Mouse (Mus musculus): ENCODE results near the gene Senp2. TPM values are rescaled to one million over a fixed set of nuclear protein-coding genes. Genes with fewer than 3 reads are reported as not detected.

The Senp2 gene
- polyA plus RNA-seq, 1 experiment from 2014 or later: 47.7 TPM

DNA sequence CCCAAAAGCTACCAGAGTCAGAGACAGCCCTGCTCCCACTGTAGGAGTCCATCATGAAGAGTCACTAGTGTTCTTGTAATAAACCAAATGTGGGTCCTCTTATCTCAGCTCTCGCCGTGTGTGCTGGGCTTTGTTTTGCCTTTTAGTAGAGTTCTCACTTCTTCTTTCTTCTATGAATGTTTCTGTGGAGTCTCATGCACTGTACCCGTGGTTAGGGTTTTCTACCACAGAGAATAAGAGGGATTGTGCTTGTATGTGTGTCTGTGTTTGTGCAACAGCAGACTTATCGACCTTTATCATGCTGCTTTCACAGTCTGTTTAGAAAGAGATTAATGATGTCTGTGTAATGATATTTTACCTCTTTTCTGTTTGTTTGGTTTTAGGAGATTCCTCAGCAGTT is 34.5 kb downstream of the Senp2 start:
- Histone ChIP-seq H3K36me3 (ENCODE audit: control insufficient read depth, insufficient read depth, low read length) (peaks cover 21% of the 10 kb centered on the region), H3K9ac (ENCODE audit: low read depth, low read length) (no peak overlapping the region), H3K27ac (ENCODE audit: low read length) (no peak overlapping the region), H3K9me3 (replicated peaks; ENCODE audit: control insufficient read depth, low read length, poor library complexity, severe bottlenecking) (no peaks in the 10 kb centered on the region), H3K4me2 (ENCODE audit: low read length) (no peak overlapping the region), H3K27me3 (ENCODE audit: control insufficient read depth, insufficient read depth, low read depth, low read length) (no peaks in the 10 kb centered on the region), H3K4me1 (ENCODE audit: control insufficient read depth, insufficient read depth, low read length) (no peaks in the 10 kb centered on the region), H3K4me3 (ENCODE audit: low read depth, low read length) (no peak overlapping the region)
- 93% methylated on average over 4 of the region's 4 CpGs for WGBS
- no peak for ATAC-seq

DNA sequence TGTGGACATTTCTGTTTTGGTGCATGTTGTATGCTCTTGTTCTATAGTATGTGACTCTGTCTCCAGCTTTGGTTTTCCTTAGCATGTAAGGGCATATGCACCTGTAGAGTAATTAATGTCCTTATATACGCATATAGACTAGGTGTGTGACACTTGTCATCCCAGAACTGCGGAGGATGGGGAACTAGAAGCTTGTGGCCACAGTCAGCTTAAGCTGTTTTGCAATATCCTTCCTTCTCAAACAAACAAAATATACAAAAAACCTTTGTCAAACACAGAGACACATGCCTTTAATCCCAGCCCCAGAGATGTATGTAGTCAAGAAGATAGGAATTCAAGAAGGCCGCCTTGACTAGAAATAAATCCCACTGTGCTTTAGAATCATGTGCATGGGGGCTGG is 36.6 kb downstream of the Senp2 start:
- H3K9me3 ChIP-seq (replicated peaks; ENCODE audit: control insufficient read depth, low read length, poor library complexity, severe bottlenecking): no peaks in the 10 kb centered on the region
- no peak overlapping the region for H3K27ac ChIP-seq (ENCODE audit: low read length)
- H3K36me3 ChIP-seq (ENCODE audit: control insufficient read depth, insufficient read depth, low read length): peaks cover 21% of the 10 kb centered on the region
- no peak overlapping the region for H3K4me3 ChIP-seq (ENCODE audit: low read depth, low read length)
- H3K4me2 ChIP-seq (ENCODE audit: low read length): no peak overlapping the region
- ATAC-seq: no peak
- H3K27me3 ChIP-seq (ENCODE audit: control insufficient read depth, insufficient read depth, low read depth, low read length): no peaks in the 10 kb centered on the region
- H3K4me1 ChIP-seq (ENCODE audit: control insufficient read depth, insufficient read depth, low read length): no peaks in the 10 kb centered on the region
- H3K9ac ChIP-seq (ENCODE audit: low read depth, low read length): no peak overlapping the region
- WGBS: 91% methylated on average over 3 of the region's 3 CpGs

DNA sequence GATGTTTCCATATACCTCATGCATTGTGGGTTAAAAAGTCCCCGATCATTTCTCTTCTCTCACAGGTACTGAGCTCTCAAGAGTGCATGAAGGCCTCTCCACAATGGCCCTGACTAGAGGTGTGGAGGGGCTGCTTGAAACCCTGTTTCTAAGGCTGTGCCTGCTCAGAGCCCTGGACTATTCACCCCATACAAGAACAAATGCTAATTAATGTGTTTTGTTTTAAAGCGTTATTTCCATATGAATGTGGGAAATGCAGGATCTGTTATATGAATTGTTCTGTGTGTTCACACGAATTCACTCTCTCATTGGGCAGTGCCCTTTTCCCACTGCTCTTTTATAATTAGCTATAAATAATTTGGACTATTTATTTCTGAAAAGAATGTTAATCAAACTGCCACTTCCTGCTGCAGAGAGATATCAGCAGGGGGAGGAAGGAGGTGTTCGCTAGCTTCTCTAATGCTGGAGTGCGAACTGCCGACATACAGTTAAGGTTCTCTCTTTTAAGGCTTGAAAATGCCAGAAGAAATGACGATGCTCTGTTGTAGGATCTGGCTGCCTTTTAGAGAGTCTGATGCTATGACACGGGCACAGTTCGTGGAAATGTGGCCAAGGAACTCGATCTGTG is 37.6 kb downstream of the Senp2 start:
- no peaks in the 10 kb centered on the region for H3K4me1 ChIP-seq (ENCODE audit: control insufficient read depth, insufficient read depth, low read length)
- no peak overlapping the region for H3K9ac ChIP-seq (ENCODE audit: low read depth, low read length)
- ATAC-seq: no peak
- peaks cover 13% of the 10 kb centered on the region for H3K36me3 ChIP-seq (ENCODE audit: control insufficient read depth, insufficient read depth, low read length)
- H3K4me2 ChIP-seq (ENCODE audit: low read length): no peak overlapping the region
- H3K27ac ChIP-seq (ENCODE audit: low read length): no peak overlapping the region
- H3K9me3 ChIP-seq (replicated peaks; ENCODE audit: control insufficient read depth, low read length, poor library complexity, severe bottlenecking): no peaks in the 10 kb centered on the region
- whole genome bisulfite sequencing: 83% methylated on average over 10 of the region's 10 CpGs
- H3K4me3 ChIP-seq (ENCODE audit: low read depth, low read length): no peak overlapping the region
- H3K27me3 ChIP-seq (ENCODE audit: control insufficient read depth, insufficient read depth, low read depth, low read length): no peaks in the 10 kb centered on the region

DNA sequence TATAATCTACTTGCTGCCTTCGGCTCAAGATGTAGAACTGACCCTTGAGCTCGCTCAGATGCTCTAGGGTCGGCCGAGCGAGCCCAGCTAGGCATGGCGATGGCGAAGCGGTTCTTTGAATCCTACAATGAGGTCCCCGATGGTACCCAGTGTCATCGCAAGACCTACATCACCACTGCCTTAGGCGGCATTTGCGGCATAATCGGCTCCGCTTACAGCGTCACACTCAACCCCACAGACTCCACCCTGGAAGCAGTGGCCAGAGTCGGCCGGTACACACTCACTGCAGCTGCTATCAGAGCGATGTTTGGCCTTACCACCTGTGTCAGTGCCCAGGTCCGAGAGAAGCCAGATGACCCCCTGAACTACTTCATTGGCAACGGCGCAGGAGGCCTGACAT is 44.1 kb downstream of the Senp2 start:
- no peaks in the 10 kb centered on the region for H3K27me3 ChIP-seq (ENCODE audit: control insufficient read depth, insufficient read depth, low read depth, low read length)
- no peak overlapping the region for H3K4me2 ChIP-seq (ENCODE audit: low read length)
- no peaks in the 10 kb centered on the region for H3K4me1 ChIP-seq (ENCODE audit: control insufficient read depth, insufficient read depth, low read length)
- H3K36me3 ChIP-seq (ENCODE audit: control insufficient read depth, insufficient read depth, low read length): no peaks in the 10 kb centered on the region
- ATAC-seq: no peak
- H3K9me3 ChIP-seq (replicated peaks; ENCODE audit: control insufficient read depth, low read length, poor library complexity, severe bottlenecking): 0 out of 2 replicates have a peak, but pooled peaks cover 2% of the 10 kb centered on the region
- no peak overlapping the region for H3K4me3 ChIP-seq (ENCODE audit: low read depth, low read length)
- H3K27ac ChIP-seq (ENCODE audit: low read length): no peak overlapping the region
- no peak overlapping the region for H3K9ac ChIP-seq (ENCODE audit: low read depth, low read length)
- WGBS: 97% methylated on average over 21 of the region's 21 CpGs

DNA sequence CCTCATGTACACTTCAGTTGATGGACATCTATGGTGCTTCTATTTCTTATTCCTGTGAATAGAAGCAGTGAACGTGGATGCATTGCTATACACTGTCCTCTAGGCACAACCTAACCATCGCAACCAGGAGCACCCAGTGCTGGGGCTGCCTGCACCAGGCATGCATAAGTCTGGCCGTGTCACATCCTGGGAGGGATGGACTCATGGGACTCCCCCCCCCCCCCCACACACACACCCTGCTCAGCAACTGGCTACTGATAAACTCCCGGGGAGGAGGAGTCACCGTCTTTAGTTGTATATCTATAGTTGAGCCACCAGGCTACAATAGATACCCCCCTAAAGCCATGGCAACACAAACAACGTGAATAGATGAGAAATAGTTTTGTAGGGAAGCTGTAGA is 48.2 kb downstream of the Senp2 start:
- Histone ChIP-seq H3K36me3 (ENCODE audit: control insufficient read depth, insufficient read depth, low read length) (peaks cover 3% of the 10 kb centered on the region; the same call in 1 of the 2 replicates), H3K4me2 (ENCODE audit: low read length) (no peak overlapping the region), H3K4me1 (ENCODE audit: control insufficient read depth, insufficient read depth, low read length) (no peaks in the 10 kb centered on the region), H3K4me3 (ENCODE audit: low read depth, low read length) (no peak overlapping the region), H3K9me3 (replicated peaks; ENCODE audit: control insufficient read depth, low read length, poor library complexity, severe bottlenecking) (0 out of 2 replicates have a peak, but pooled peaks cover 2% of the 10 kb centered on the region), H3K27ac (ENCODE audit: low read length) (no peak overlapping the region), H3K9ac (ENCODE audit: low read depth, low read length) (no peak overlapping the region), H3K27me3 (ENCODE audit: control insufficient read depth, insufficient read depth, low read depth, low read length) (no peaks in the 10 kb centered on the region)
- ATAC-seq: no peak
- WGBS: 84% methylated on average over 6 of the region's 6 CpGs

DNA sequence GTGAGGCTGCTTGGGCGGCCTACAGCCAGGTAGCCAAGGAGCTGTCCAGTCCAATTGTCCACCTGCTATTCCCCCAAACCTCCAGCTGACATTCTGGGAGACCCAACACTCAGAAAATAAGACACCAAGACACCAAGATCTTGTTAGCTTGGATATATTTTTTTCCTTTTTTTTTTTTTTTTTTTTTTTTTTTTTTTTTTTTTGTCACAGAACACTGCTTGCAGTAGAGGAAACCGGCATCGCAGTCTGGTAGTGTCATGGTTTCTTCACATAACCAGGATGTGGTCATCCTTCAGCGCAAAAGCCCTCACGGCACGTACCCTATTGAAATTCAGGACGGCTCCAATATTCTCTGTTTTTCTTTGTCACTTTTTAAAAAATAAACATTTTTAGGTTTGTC is 49.6 kb downstream of the Senp2 start:
- 0 out of 2 replicates have a peak, but pooled peaks cover 2% of the 10 kb centered on the region for H3K9me3 ChIP-seq (replicated peaks; ENCODE audit: control insufficient read depth, low read length, poor library complexity, severe bottlenecking)
- H3K27ac ChIP-seq (ENCODE audit: low read length): no peak overlapping the region
- no peaks in the 10 kb centered on the region for H3K4me1 ChIP-seq (ENCODE audit: control insufficient read depth, insufficient read depth, low read length)
- H3K36me3 ChIP-seq (ENCODE audit: control insufficient read depth, insufficient read depth, low read length): peaks cover 3% of the 10 kb centered on the region; the same call in 1 of the 2 replicates
- no peak overlapping the region for H3K9ac ChIP-seq (ENCODE audit: low read depth, low read length)
- H3K4me2 ChIP-seq (ENCODE audit: low read length): no peak overlapping the region
- 96% methylated on average over 7 of the region's 7 CpGs for WGBS
- ATAC-seq: no peak
- no peaks in the 10 kb centered on the region for H3K27me3 ChIP-seq (ENCODE audit: control insufficient read depth, insufficient read depth, low read depth, low read length)
- no peak overlapping the region for H3K4me3 ChIP-seq (ENCODE audit: low read depth, low read length)

DNA sequence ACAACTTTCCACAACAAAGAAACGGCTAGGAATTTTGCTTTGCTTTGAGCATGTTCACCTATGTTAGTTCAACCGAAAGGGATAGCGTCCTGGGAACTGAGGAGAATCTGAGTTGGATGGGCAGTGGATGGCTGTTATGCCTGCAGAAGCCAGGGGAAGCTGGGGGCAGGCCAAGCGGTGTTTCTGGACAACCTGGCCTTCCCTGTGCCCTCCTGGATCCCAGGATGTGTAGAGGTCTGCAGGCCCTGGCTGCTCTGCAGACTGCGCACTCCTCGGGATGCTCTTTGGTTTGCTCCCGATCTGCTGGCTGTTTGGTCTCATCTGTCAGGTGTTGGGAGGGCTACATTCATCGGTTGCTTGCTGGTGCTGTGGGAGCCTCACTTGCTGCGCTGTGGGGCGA is 51.1 kb downstream of the Senp2 start:
- Histone ChIP-seq H3K9me3 (replicated peaks; ENCODE audit: control insufficient read depth, low read length, poor library complexity, severe bottlenecking) (no peaks in the 10 kb centered on the region), H3K4me2 (ENCODE audit: low read length) (no peak overlapping the region), H3K4me3 (ENCODE audit: low read depth, low read length) (no peak overlapping the region), H3K27ac (ENCODE audit: low read length) (no peak overlapping the region), H3K27me3 (ENCODE audit: control insufficient read depth, insufficient read depth, low read depth, low read length) (no peaks in the 10 kb centered on the region), H3K9ac (ENCODE audit: low read depth, low read length) (no peak overlapping the region), H3K4me1 (ENCODE audit: control insufficient read depth, insufficient read depth, low read length) (no peaks in the 10 kb centered on the region), H3K36me3 (ENCODE audit: control insufficient read depth, insufficient read depth, low read length) (peaks cover 3% of the 10 kb centered on the region; the same call in 1 of the 2 replicates)
- no peak for ATAC-seq
- WGBS: 96% methylated on average over 10 of the region's 10 CpGs

DNA sequence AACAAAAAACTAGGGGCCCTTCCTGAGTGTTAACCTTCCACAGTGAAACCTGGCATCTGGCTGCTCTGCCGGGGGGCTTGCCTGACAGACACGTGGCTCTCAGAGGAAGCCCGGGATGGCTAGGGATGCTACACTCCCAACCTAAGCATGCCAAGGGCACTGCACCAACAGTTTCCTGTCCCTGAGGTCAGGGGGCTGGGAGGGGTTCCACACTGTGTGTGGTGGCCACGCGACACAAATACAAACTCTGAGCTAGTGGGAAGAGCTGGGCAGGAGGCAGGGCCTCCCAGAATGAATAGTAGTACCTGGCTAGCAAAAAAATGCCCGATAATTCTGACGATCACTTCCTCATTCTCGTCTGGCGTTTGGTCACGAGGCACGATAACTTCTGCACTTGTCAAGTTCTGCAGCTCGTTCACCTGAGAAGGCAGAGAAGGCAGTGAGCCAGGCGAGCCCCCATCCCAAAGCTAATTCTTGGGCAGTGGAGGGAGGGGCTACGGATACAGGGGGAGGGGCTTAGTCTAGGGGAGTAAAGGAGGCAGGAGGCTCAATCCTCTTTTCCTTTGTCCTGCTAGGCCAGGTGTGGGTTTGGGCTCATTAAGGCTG is 52.4 kb downstream of the Senp2 start:
- H3K36me3 ChIP-seq (ENCODE audit: control insufficient read depth, insufficient read depth, low read length): peaks cover 7% of the 10 kb centered on the region; the same call in 1 of the 2 replicates
- WGBS: 85% methylated on average over 14 of the region's 14 CpGs
- no peak overlapping the region for H3K9ac ChIP-seq (ENCODE audit: low read depth, low read length)
- H3K4me1 ChIP-seq (ENCODE audit: control insufficient read depth, insufficient read depth, low read length): no peaks in the 10 kb centered on the region
- no peak overlapping the region for H3K4me2 ChIP-seq (ENCODE audit: low read length)
- H3K4me3 ChIP-seq (ENCODE audit: low read depth, low read length): no peak overlapping the region
- H3K27me3 ChIP-seq (ENCODE audit: control insufficient read depth, insufficient read depth, low read depth, low read length): no peaks in the 10 kb centered on the region
- H3K9me3 ChIP-seq (replicated peaks; ENCODE audit: control insufficient read depth, low read length, poor library complexity, severe bottlenecking): no peaks in the 10 kb centered on the region
- H3K27ac ChIP-seq (ENCODE audit: low read length): no peak overlapping the region
- ATAC-seq: no peak

DNA sequence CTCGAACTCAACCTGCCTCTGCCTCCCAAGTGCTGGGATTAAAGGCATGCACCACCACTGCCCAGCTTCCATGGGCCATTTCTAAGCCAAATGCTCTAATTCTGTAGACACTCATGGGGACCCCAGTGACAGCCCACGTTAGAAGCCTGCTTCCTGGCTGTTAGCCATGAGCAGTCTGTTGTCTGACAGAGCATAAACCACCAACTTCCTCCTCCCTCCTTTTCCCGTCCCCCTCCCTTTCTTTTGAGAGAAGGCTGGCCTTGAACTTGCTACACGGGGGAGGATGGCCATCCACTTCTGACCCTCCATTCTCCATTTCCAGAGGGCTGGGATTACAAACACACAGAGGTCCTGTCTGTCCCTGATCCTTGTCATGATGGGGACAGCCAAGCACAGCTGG is 53.0 kb downstream of the Senp2 start:
- ATAC-seq: no peak
- H3K9me3 ChIP-seq (replicated peaks; ENCODE audit: control insufficient read depth, low read length, poor library complexity, severe bottlenecking): no peaks in the 10 kb centered on the region
- no peak overlapping the region for H3K27ac ChIP-seq (ENCODE audit: low read length)
- WGBS: 80% methylated on average over 4 of the region's 4 CpGs
- H3K27me3 ChIP-seq (ENCODE audit: control insufficient read depth, insufficient read depth, low read depth, low read length): no peaks in the 10 kb centered on the region
- H3K4me3 ChIP-seq (ENCODE audit: low read depth, low read length): no peak overlapping the region
- no peaks in the 10 kb centered on the region for H3K4me1 ChIP-seq (ENCODE audit: control insufficient read depth, insufficient read depth, low read length)
- H3K4me2 ChIP-seq (ENCODE audit: low read length): no peak overlapping the region
- peaks cover 9% of the 10 kb centered on the region; the same call in 1 of the 2 replicates for H3K36me3 ChIP-seq (ENCODE audit: control insufficient read depth, insufficient read depth, low read length)
- H3K9ac ChIP-seq (ENCODE audit: low read depth, low read length): no peak overlapping the region

Data from midbrain, embryonic 16.5 days (tissue).